24 mouse cellular contexts compared by ENCODE assay signal in the genomic region with DNA sequence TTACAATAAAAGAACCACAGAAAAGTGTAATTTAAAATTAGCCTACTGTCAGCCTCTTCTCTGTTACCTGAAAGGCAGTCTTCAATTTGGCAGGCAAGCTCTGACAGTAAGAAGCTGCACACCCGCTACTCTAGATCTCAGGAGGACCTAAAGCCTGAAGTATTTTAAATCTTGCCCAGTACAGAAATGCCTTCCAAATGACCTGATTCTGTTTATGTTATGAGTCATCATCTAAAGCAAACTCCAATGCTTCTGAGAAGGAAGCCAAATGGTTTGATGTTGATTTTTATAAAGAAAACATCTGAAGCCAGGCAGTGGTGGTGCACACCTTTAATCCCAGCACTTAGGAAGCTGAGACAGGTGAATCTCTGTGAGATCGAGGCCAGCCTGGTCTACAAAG. TPM values are rescaled to one million over a fixed set of nuclear protein-coding genes. Genes with fewer than 3 reads are reported as not detected.
DNase-seq lines count a peak whose midpoint lies in the region; ATAC-seq and TF ChIP-seq lines count a peak whose summit lies in the region.
"Had no signal": no experiment of that assay in that cellular context is flagged by ENCODE, and none has a peak within 500 bp of the region (broad histone marks: within the 10 kb centered on the region; RNA-seq: fewer than 3 reads in every experiment).

No protein-coding gene starts in this region.

- no peaks in the 10 kb centered on the region for H3K4me1 ChIP-seq in neural tube, embryonic 15.5 days
- H3K4me1 ChIP-seq: embryonic facial prominence, embryonic 12.5 days; forebrain, embryonic 10.5 days; hindbrain, embryonic 15.5 days had no signal

- H3K36me3 ChIP-seq in C2C12 (ENCODE audit: control insufficient read depth, insufficient read depth): peaks cover 88% of the 10 kb centered on the region
- H3K36me3 ChIP-seq in neural tube, embryonic 15.5 days: peaks cover 66% of the 10 kb centered on the region

- H3K9ac ChIP-seq in neural tube, embryonic 15.5 days (replicated peaks): no peak overlapping the region
- H3K9ac ChIP-seq: embryonic facial prominence, embryonic 12.5 days; heart, embryonic 13.5 days; hindbrain, embryonic 15.5 days had no signal

- DNase-seq in 3T3-L1 (ENCODE audit: low read depth, low spot score) (peak; percentile 79), adipocyte (ENCODE audit: low spot score) (peak; percentile 12)
- DNase-seq in ovary, postnatal 14 days (ENCODE audit: low spot score): no peak
- DNase-seq: adrenal gland, adult 2 months; adrenal gland, postnatal 25 days; cerebellum, adult 11 months; cerebellum, adult 8-10 months; cerebellum, postnatal 14 days; gastrocnemius, postnatal 10 days; heart, postnatal 36 days; kidney, adult 2 months had no signal

- H3K4me2 ChIP-seq in neural tube, embryonic 15.5 days: no peak overlapping the region
- H3K4me2 ChIP-seq: embryonic facial prominence, embryonic 12.5 days; heart, embryonic 13.5 days; hindbrain, embryonic 15.5 days had no signal

- ATAC-seq in neural tube, embryonic 15.5 days (ENCODE audit: low FRiP score): no peak
- no peak for ATAC-seq in erythroblast, adult 5-6 weeks (replicated peaks; ENCODE audit: low FRiP score, poor library complexity, severe bottlenecking)
- ATAC-seq: activated CD4-positive, CD25-positive, alpha-beta regulatory T cell, adult 4 months; forebrain, embryonic 14.5 days; intestine, embryonic 16.5 days had no signal

- no peak overlapping the region for H3K27ac ChIP-seq in neural tube, embryonic 15.5 days (replicated peaks)
- H3K27ac ChIP-seq: embryonic facial prominence, embryonic 12.5 days; forebrain, embryonic 10.5 days; heart, embryonic 13.5 days; hindbrain, embryonic 15.5 days had no signal

- H3K27me3 ChIP-seq in C2C12 (ENCODE audit: control insufficient read depth, insufficient read depth, insufficient read length): no peaks in the 10 kb centered on the region
- no peaks in the 10 kb centered on the region for H3K27me3 ChIP-seq in neural tube, embryonic 15.5 days (replicated peaks)
- H3K27me3 ChIP-seq: embryonic facial prominence, embryonic 12.5 days; heart, embryonic 13.5 days; hindbrain, embryonic 15.5 days had no signal

- H3K79me2 ChIP-seq in C2C12 (ENCODE audit: control insufficient read depth, insufficient read depth): peaks cover 5% of the 10 kb centered on the region

- peaks cover 1% of the 10 kb centered on the region for H3K79me3 ChIP-seq in C2C12 (ENCODE audit: low read depth)

- no peak for TF ChIP-seq CTCF in C2C12 (IDR thresholded peaks at IDR 0.05; ENCODE audit: control insufficient read depth, insufficient read depth, insufficient read length)

- WGBS in neural tube, embryonic 15.5 days: 91% methylated on average over 2 of the region's 2 CpGs

- no peak overlapping the region for H3K4me3 ChIP-seq in C2C12 (ENCODE audit: insufficient read depth, poor library complexity, severe bottlenecking)
- no peak overlapping the region for H3K4me3 ChIP-seq in neural tube, embryonic 15.5 days (replicated peaks)
- H3K4me3 ChIP-seq: embryonic facial prominence, embryonic 12.5 days; forebrain, embryonic 10.5 days; heart, embryonic 13.5 days; hindbrain, embryonic 15.5 days had no signal

- H3ac ChIP-seq in C2C12 (ENCODE audit: control insufficient read depth, insufficient read length, low read depth): no peak overlapping the region

- H3K9me3 ChIP-seq in neural tube, embryonic 15.5 days (replicated peaks): no peaks in the 10 kb centered on the region
- H3K9me3 ChIP-seq: embryonic facial prominence, embryonic 12.5 days; forebrain, embryonic 10.5 days; heart, embryonic 13.5 days; hindbrain, embryonic 15.5 days had no signal

TF ChIP-seq in C2C12, 6 proteins besides CTCF, POLR2A, EP300 and RAD21:
- TF ChIP-seq MAX (IDR thresholded peaks at IDR 0.05) (no peak), USF1 (IDR thresholded peaks at IDR 0.05; ENCODE audit: low read depth) (no peak), FOSL1 (IDR thresholded peaks at IDR 0.05; ENCODE audit: insufficient read depth, low read length, poor library complexity, severe bottlenecking) (peak; percentile 21)

RNA-seq across cellular contexts. Expression of a gene that starts 59.3 kb away (rescaled TPM):
- 1.4 TPM for polyA plus RNA-seq in C2C12 (2012; fragmentation: generic; extraction: Trizol)
- polyA plus RNA-seq in neural tube, embryonic 15.5 days (2015; fragmentation: Nextera tagmentation; extraction: Ambion mirVana): 7.9 and 11.0 TPM in 2 replicates
- total RNA-seq in erythroblast, adult 5-6 weeks (2015; ENCODE audit: low replicate concordance): 0.58 and 11.5 TPM in 2 replicates
- 11.2 and 18.7 TPM in 2 replicates for total RNA-seq in erythroblast, adult 5-6 weeks (2017; ENCODE audit: low replicate concordance)

RNA-seq across cellular contexts. Expression of a gene that starts 59.5 kb away (rescaled TPM):
- polyA plus RNA-seq in C2C12 (2012; fragmentation: generic; extraction: Trizol): 16.7 TPM
- polyA plus RNA-seq in neural tube, embryonic 15.5 days (2015; fragmentation: Nextera tagmentation; extraction: Ambion mirVana): 15.6 and 19.0 TPM in 2 replicates
- 5.6 and 18.3 TPM in 2 replicates for total RNA-seq in erythroblast, adult 5-6 weeks (2015; ENCODE audit: low replicate concordance)
- total RNA-seq in erythroblast, adult 5-6 weeks (2017; ENCODE audit: low replicate concordance): 4.5 and 5.3 TPM in 2 replicates

RNA-seq across cellular contexts. Expression of a gene that starts 59.7 kb away (rescaled TPM):
- polyA plus RNA-seq in C2C12 (2012; fragmentation: generic; extraction: Trizol): not detected
- polyA plus RNA-seq in neural tube, embryonic 15.5 days (2015; fragmentation: Nextera tagmentation; extraction: Ambion mirVana): 0.24 and 0.59 TPM in 2 replicates
- 2.7 TPM in 1 of 2 replicates, not detected in the other for total RNA-seq in erythroblast, adult 5-6 weeks (2015; ENCODE audit: low replicate concordance)
- not detected in 2 replicates for total RNA-seq in erythroblast, adult 5-6 weeks (2017; ENCODE audit: low replicate concordance)
- total RNA-seq: common myeloid progenitor, adult 5-6 weeks; ES-E14; gastrocnemius, postnatal 4 days had no signal
- polyA plus RNA-seq: activated CD4-positive, CD25-positive, alpha-beta regulatory T cell, adult 4 months; adrenal gland, adult 2 months; forebrain, embryonic 14.5 days; heart, embryonic 13.5 days; hindbrain, embryonic 15.5 days; kidney, adult 2 months had no signal
